Mouse (Mus musculus) layer of hippocampus, adult 2 months (tissue): ENCODE measurements at regions not wholly inside any gene's neighbourhood (a gene's known extent, or its start where the extent isn't known, plus 50 kb on each side); places are given as distances from the start of the nearest gene placed in this dataset.

Source experiments
- DNase-seq, 2 experiments: peaks; one replicate each; pipeline ENCODE4 v3.0.0; 2022; ENCODE audit warnings: low spot score in 2 of 2
- H3K27ac ChIP-seq: fragments of 200-600 bp; 2 replicates; pipeline ENCODE4 v1.8.1; 2022
- H3K4me3 ChIP-seq: fragments of 200-600 bp; 2 replicates; pipeline ENCODE4 v1.8.1; 2022; ENCODE audit warnings: mild to moderate bottlenecking
- CTCF ChIP-seq: fragments of 200-600 bp; conservative IDR thresholded peaks from 2 replicates; pipeline ENCODE4 v1.8.1; 2022; ENCODE audit warnings: antibody characterized with exemption, mild to moderate bottlenecking, moderate library complexity

- Histone ChIP-seq H3K27ac (no peak overlapping the region), H3K4me3 (no peak overlapping the region)
- no peak for TF ChIP-seq CTCF
- no peak for DNase-seq
These were observed 80.4 kb downstream of the Utp6 start for GRCm38 (mm10) chr11:79881812-79882211.

GRCm38 (mm10) chr11:79878091-79878490 is 84.1 kb downstream of the Utp6 start:
- no peak overlapping the region for H3K27ac ChIP-seq
- no peak for TF ChIP-seq CTCF
- DNase-seq, result no peak
- no peak overlapping the region for H3K4me3 ChIP-seq

- TF ChIP-seq CTCF, result no peak
- no peak overlapping the region for H3K27ac ChIP-seq
- DNase-seq, result no peak
- no peak overlapping the region for H3K4me3 ChIP-seq
These were observed 84.9 kb downstream of the Utp6 start for GRCm38 (mm10) chr11:79877184-79877745.

GRCm38 (mm10) chr11:79871783-79872628 is 90.2 kb downstream of the Utp6 start:
- no peak for DNase-seq
- Histone ChIP-seq H3K27ac (no peak overlapping the region), H3K4me3 (no peak overlapping the region)
- no peak for TF ChIP-seq CTCF

GRCm38 (mm10) chr11:79870189-79870588 is 92.0 kb downstream of the Utp6 start:
- no peak overlapping the region for H3K4me3 ChIP-seq
- H3K27ac ChIP-seq, result no peak overlapping the region
- no peak for TF ChIP-seq CTCF
- DNase-seq, result no peak

- no peak for TF ChIP-seq CTCF
- no peak overlapping the region for H3K4me3 ChIP-seq
- H3K27ac ChIP-seq, result no peak overlapping the region
- no peak for DNase-seq
These were observed 93.2 kb downstream of the Utp6 start for GRCm38 (mm10) chr11:79869009-79869408.

- Histone ChIP-seq H3K4me3 (no peak overlapping the region), H3K27ac (no peak overlapping the region)
- TF ChIP-seq CTCF, result no peak
- no peak for DNase-seq
These were observed 97.4 kb downstream of the Utp6 start for GRCm38 (mm10) chr11:79864836-79865235.

GRCm38 (mm10) chr11:79863487-79864175 is 98.6 kb downstream of the Utp6 start:
- DNase-seq, result no peak
- Histone ChIP-seq H3K27ac (no peak overlapping the region), H3K4me3 (no peak overlapping the region)
- no peak for TF ChIP-seq CTCF

GRCm38 (mm10) chr11:79860611-79861067 is 101.6 kb downstream of the Utp6 start:
- no peak for DNase-seq

GRCm38 (mm10) chr11:79856376-79856775 is 105.8 kb downstream of the Utp6 start:
- no peak for DNase-seq

More at GRCm38 (mm10) chr11:79860611-79861067, 101.6 kb downstream of the Utp6 start:
- TF ChIP-seq CTCF, result no peak
- H3K4me3 ChIP-seq, result no peak overlapping the region
- no peak overlapping the region for H3K27ac ChIP-seq

GRCm38 (mm10) chr11:79849545-79849944 is 112.6 kb downstream of the Utp6 start:
- TF ChIP-seq CTCF, result no peak
- no peak overlapping the region for H3K27ac ChIP-seq
- H3K4me3 ChIP-seq, result no peak overlapping the region
- no peak for DNase-seq

More at GRCm38 (mm10) chr11:79856376-79856775, 105.8 kb downstream of the Utp6 start:
- no peak overlapping the region for H3K27ac ChIP-seq
- H3K4me3 ChIP-seq, result no peak overlapping the region
- no peak for TF ChIP-seq CTCF

GRCm38 (mm10) chr11:79844436-79844835 is 117.8 kb downstream of the Utp6 start:
- no peak overlapping the region for H3K27ac ChIP-seq
- no peak for TF ChIP-seq CTCF
- DNase-seq, result no peak

GRCm38 (mm10) chr11:79843021-79843420 is 119.2 kb downstream of the Utp6 start:
- H3K4me3 ChIP-seq, result no peak overlapping the region
- no peak for TF ChIP-seq CTCF
- H3K27ac ChIP-seq, result no peak overlapping the region
- no peak for DNase-seq

More at GRCm38 (mm10) chr11:79844436-79844835, 117.8 kb downstream of the Utp6 start:
- no peak overlapping the region for H3K4me3 ChIP-seq

GRCm38 (mm10) chr11:79839973-79840372 is 122.2 kb downstream of the Utp6 start:
- H3K4me3 ChIP-seq, result no peak overlapping the region
- DNase-seq, result no peak
- H3K27ac ChIP-seq, result no peak overlapping the region
- no peak for TF ChIP-seq CTCF
